In the genomic region with DNA sequence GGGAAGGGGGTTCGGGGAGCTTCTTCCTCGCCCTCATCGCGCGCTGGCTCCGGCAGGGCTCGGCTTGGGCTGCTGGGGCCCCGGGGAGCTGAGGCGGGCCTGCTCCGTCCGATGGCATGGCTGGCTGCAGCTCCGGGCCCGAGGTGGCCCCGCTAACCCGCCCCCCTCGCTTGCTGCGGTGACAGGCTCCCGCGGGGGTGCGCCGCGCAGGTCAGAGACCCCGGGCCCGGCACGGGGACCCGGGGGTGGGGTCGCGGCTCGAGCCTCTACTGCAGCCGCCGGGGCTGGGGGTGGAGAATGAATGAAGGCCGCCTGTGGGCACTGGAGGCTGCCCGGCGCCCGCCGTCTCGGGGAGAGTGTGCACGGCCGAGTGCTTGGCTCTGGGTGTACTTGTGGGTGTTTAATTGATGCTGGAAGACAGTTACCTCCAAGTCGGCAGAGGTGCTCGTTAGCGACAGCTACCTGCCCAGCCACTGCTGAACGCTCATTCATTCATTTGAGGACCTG, we compare ENCODE assay signal across 9 mouse cellular contexts. TPM values are rescaled to one million over a fixed set of nuclear protein-coding genes. Genes with fewer than 3 reads are reported as not detected.
DNase-seq lines count a peak whose midpoint lies in the region; ATAC-seq and TF ChIP-seq lines count a peak whose summit lies in the region.
"Had no signal": no experiment of that assay in that cellular context is flagged by ENCODE, and none has a peak within 500 bp of the region (broad histone marks: within the 10 kb centered on the region; RNA-seq: fewer than 3 reads in every experiment).

No protein-coding gene starts in this region.

- H3K9me3 ChIP-seq in heart, postnatal 0 days (replicated peaks; ENCODE audit: control insufficient read depth, low read length), result no peaks in the 10 kb centered on the region
- no peaks in the 10 kb centered on the region for H3K9me3 ChIP-seq in limb, embryonic 15.5 days

- no peak for TF ChIP-seq EP300 in heart, postnatal 0 days (IDR thresholded peaks at IDR 0.05; ENCODE audit: low read depth)

- H3K36me3 ChIP-seq in heart, postnatal 0 days (replicated peaks; ENCODE audit: control insufficient read depth, insufficient read depth, low read length), result no peaks in the 10 kb centered on the region
- no peaks in the 10 kb centered on the region for H3K36me3 ChIP-seq in limb, embryonic 15.5 days

- peak overlapping the region; percentile 86 for H3K4me2 ChIP-seq in heart, postnatal 0 days (ENCODE audit: low read depth, low read length)
- H3K4me2 ChIP-seq in limb, embryonic 15.5 days, result peak overlapping the region; percentile 84

- no peak for TF ChIP-seq CTCF in heart, postnatal 0 days (IDR thresholded peaks at IDR 0.05; ENCODE audit: low read depth)

- peak; percentile 17; the same call in 1 of the 2 replicates for ATAC-seq in cerebellum, adult (ENCODE audit: insufficient number of reproducible peaks, low FRiP score, low TSS enrichment)
- ATAC-seq in heart, postnatal 0 days (ENCODE audit: insufficient read depth, low read depth), result peak; percentile 27
- ATAC-seq in limb, embryonic 15.5 days (ENCODE audit: insufficient number of reproducible peaks, low FRiP score, low TSS enrichment, low read depth), result peak; percentile 50

- H3K9ac ChIP-seq in heart, postnatal 0 days (replicated peaks; ENCODE audit: low read depth, low read length), result peak overlapping the region; percentile 87
- H3K9ac ChIP-seq in limb, embryonic 15.5 days, result peak overlapping the region; percentile 88

- peaks cover 11% of the 10 kb centered on the region; the same call in 1 of the 2 replicates for H3K4me1 ChIP-seq in heart, postnatal 0 days (ENCODE audit: control insufficient read depth, insufficient read depth)
- peaks cover 25% of the 10 kb centered on the region for H3K4me1 ChIP-seq in limb, embryonic 15.5 days

- peak overlapping the region; percentile 85 for H3K27ac ChIP-seq in heart, postnatal 0 days (ENCODE audit: low read depth)
- H3K27ac ChIP-seq in limb, embryonic 15.5 days, result peak overlapping the region; percentile 89

- 0% methylated on average over 33 of the region's 43 CpGs for WGBS in heart, postnatal 0 days
- under 1% methylated on average over 40 of the region's 43 CpGs for WGBS in limb, embryonic 15.5 days

- DNase-seq in cerebellum, postnatal 14 days, result no peak
- peak; percentile 8 for DNase-seq in ovary, adult 18-20 months (ENCODE audit: low spot score)
- no peak for DNase-seq in ovary, postnatal 36 days (ENCODE audit: low spot score)
- DNase-seq in heart, postnatal 0 days (ENCODE audit: low spot score), result no peak
- peak; percentile 18 for DNase-seq in ovary, postnatal 14 days (ENCODE audit: low spot score)
- DNase-seq in retina, postnatal 1 day, result no peak

- H3K27me3 ChIP-seq in heart, postnatal 0 days (ENCODE audit: control insufficient read depth, insufficient read depth, low read length), result no peaks in the 10 kb centered on the region
- no peaks in the 10 kb centered on the region for H3K27me3 ChIP-seq in limb, embryonic 15.5 days

- H3K4me3 ChIP-seq in heart, postnatal 0 days (ENCODE audit: low read depth, low read length), result peak overlapping the region; percentile 91
- peak overlapping the region; percentile 98 for H3K4me3 ChIP-seq in limb, embryonic 15.5 days

RNA-seq across cellular contexts. Expression of a gene that starts 0.5 kb away (rescaled TPM):
- 12.8 and 14.6 TPM in 2 replicates for total RNA-seq in heart, postnatal 0 days (2014; rRNA removed; ENCODE audit: low replicate concordance)
- 7.2 and 7.7 TPM in 2 replicates for polyA plus RNA-seq in heart, postnatal 0 days (2015; fragmentation: Nextera tagmentation; extraction: Ambion mirVana)
- 15.7 TPM in 2 replicates for polyA plus RNA-seq in limb, embryonic 15.5 days (2015; fragmentation: Nextera tagmentation; extraction: Ambion mirVana)

RNA-seq across cellular contexts. Expression of a gene that starts 19.7 kb away (rescaled TPM):
- not detected in 2 replicates for total RNA-seq in heart, postnatal 0 days (2014; rRNA removed; ENCODE audit: low replicate concordance)
- polyA plus RNA-seq in heart, postnatal 0 days (2015; fragmentation: Nextera tagmentation; extraction: Ambion mirVana), result 0.23 TPM in 1 of 2 replicates, not detected in the other
- 0.14 and 0.45 TPM in 2 replicates for polyA plus RNA-seq in limb, embryonic 15.5 days (2015; fragmentation: Nextera tagmentation; extraction: Ambion mirVana)
- total RNA-seq: layer of hippocampus, adult 18-20 months had no signal

RNA-seq across cellular contexts. Expression of a gene that starts 57.9 kb away (rescaled TPM):
- 14.0 and 14.3 TPM in 2 replicates for total RNA-seq in heart, postnatal 0 days (2014; rRNA removed; ENCODE audit: low replicate concordance)
- polyA plus RNA-seq in heart, postnatal 0 days (2015; fragmentation: Nextera tagmentation; extraction: Ambion mirVana), result 12.4 and 12.7 TPM in 2 replicates
- polyA plus RNA-seq in limb, embryonic 15.5 days (2015; fragmentation: Nextera tagmentation; extraction: Ambion mirVana), result 41.8 and 44.1 TPM in 2 replicates

RNA-seq across cellular contexts. Expression of a gene that starts 58.0 kb away (rescaled TPM):
- not detected in 2 replicates for total RNA-seq in heart, postnatal 0 days (2014; rRNA removed; ENCODE audit: low replicate concordance)
- polyA plus RNA-seq in heart, postnatal 0 days (2015; fragmentation: Nextera tagmentation; extraction: Ambion mirVana), result 0.66 and 1.2 TPM in 2 replicates
- polyA plus RNA-seq in limb, embryonic 15.5 days (2015; fragmentation: Nextera tagmentation; extraction: Ambion mirVana), result 1.1 and 1.2 TPM in 2 replicates
- total RNA-seq: layer of hippocampus, adult 18-20 months had no signal

RNA-seq across cellular contexts. Expression of a gene that starts 58.5 kb away (rescaled TPM):
- total RNA-seq in heart, postnatal 0 days (2014; rRNA removed; ENCODE audit: low replicate concordance), result not detected in 2 replicates
- polyA plus RNA-seq in heart, postnatal 0 days (2015; fragmentation: Nextera tagmentation; extraction: Ambion mirVana), result 0.37 and 0.59 TPM in 2 replicates
- 0.58 and 0.94 TPM in 2 replicates for polyA plus RNA-seq in limb, embryonic 15.5 days (2015; fragmentation: Nextera tagmentation; extraction: Ambion mirVana)

Comparison
In these comparisons a context has a peak if more than half of its experiments do, and no peak if none do; other contexts are left out.
1. DNase-seq: peak in ovary, adult 18-20 months (single experiment) and ovary, postnatal 14 days (single experiment); none in cerebellum, postnatal 14 days (0 of 2), ovary, postnatal 36 days (single experiment), heart, postnatal 0 days (single experiment) and retina, postnatal 1 day (single experiment).
2. Peak in every context shown above with its lines, with median percentiles within 50 percentile points of each other: ATAC-seq.